Mouse (Mus musculus): ENCODE data around the gene Auh. TPM values are rescaled to one million over a fixed set of nuclear protein-coding genes. Genes with fewer than 3 reads are reported as not detected.

The Auh gene
- total and polyA plus RNA-seq, 3 experiments: 14.7 to 19.5 TPM; not detected in 1

DNA sequence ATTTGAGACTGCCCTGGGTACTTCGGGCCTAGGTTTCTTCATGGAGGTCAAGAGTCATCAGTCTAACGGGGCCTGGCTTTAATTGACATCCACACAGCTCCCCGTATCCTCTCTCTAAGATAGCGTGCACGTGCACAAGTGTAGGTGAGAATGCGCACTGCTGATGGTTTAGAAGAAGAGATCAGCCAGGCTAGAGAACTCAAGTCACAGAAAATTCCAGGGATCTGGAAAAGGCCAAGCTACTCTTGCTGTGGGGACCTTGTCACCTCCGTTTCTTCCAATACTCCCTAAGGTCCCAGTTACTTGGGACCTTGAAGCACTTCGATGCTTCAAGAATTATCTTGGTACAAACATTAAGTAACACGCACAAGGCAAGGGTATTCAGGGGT, 47.7 kb upstream of the Auh start:
- Histone ChIP-seq H3K9ac (ENCODE audit: control insufficient read depth, low read depth, low read length, poor library complexity, severe bottlenecking) (no peak overlapping the region; the same call in 1 of the 2 replicates), H3K27ac (ENCODE audit: control insufficient read depth, low read depth, low read length) (peak overlapping the region; percentile 50; the same call in 1 of the 2 replicates), H3K27me3 (ENCODE audit: control insufficient read depth in 1 of 2, insufficient read depth in 2 of 2, low read length in 2 of 2) (no peaks in the 10 kb centered on the region), H3K79me2 (ENCODE audit: control insufficient read depth, insufficient read depth, low read length, poor library complexity) (no peaks in the 10 kb centered on the region), H3K9me3 (replicated peaks; ENCODE audit: insufficient read depth, low read length) (no peaks in the 10 kb centered on the region), H3K4me3 (ENCODE audit: control insufficient read depth in 1 of 2, insufficient read depth in 1 of 2, low read depth in 2 of 2, low read length in 2 of 2) (no peak overlapping the region), H3K4me1 (ENCODE audit: control insufficient read depth in 1 of 2, insufficient read depth in 2 of 2, low read length in 2 of 2) (no peaks in the 10 kb centered on the region; a peak in 1 of 4 replicates), H3K36me3 (ENCODE audit: control insufficient read depth in 1 of 2, insufficient read depth in 2 of 2, low read length in 2 of 2) (peaks cover 0 to 2% of the 10 kb centered on the region in 2 experiments; a peak in 1 of 4 replicates)
- TF ChIP-seq MAZ (IDR thresholded peaks at IDR 0.05; ENCODE audit: low read depth, low read length) (no peak), ETS1 (IDR thresholded peaks at IDR 0.05; ENCODE audit: low read depth, low read length) (no peak), CHD2 (IDR thresholded peaks at IDR 0.05; ENCODE audit: low read length) (no peak), ZMIZ1 (IDR thresholded peaks at IDR 0.05; ENCODE audit: low read depth, low read length) (no peak), POLR2AphosphoS2 (IDR thresholded peaks at IDR 0.05; ENCODE audit: low read length) (no peak), NELFE (IDR thresholded peaks at IDR 0.05; ENCODE audit: low read depth, low read length) (no peak), HCFC1 (IDR thresholded peaks at IDR 0.05; ENCODE audit: low read depth, low read length) (no peak), CTCF (IDR thresholded peaks at IDR 0.05 in 2 of 3, conservative IDR thresholded peaks at IDR 0.05 in 1 of 3; ENCODE audit: control insufficient read depth in 1 of 3, insufficient read depth in 1 of 3, low read depth in 2 of 3, low read length in 3 of 3, poor library complexity in 1 of 3, severe bottlenecking in 1 of 3) (no peak)
- no peak for DNase-seq (ENCODE audit: low read depth, low spot score)

- Histone ChIP-seq H3K36me3 (ENCODE audit: control insufficient read depth in 1 of 2, insufficient read depth in 2 of 2, low read length in 2 of 2) (no peaks in the 10 kb centered on the region), H3K9me3 (replicated peaks; ENCODE audit: insufficient read depth, low read length) (no peaks in the 10 kb centered on the region), H3K27me3 (ENCODE audit: control insufficient read depth in 1 of 2, insufficient read depth in 2 of 2, low read length in 2 of 2) (no peaks in the 10 kb centered on the region), H3K4me3 (ENCODE audit: control insufficient read depth in 1 of 2, insufficient read depth in 1 of 2, low read depth in 2 of 2, low read length in 2 of 2) (no peak overlapping the region), H3K27ac (ENCODE audit: control insufficient read depth, low read depth, low read length) (peak overlapping the region; percentile 50; the same call in 1 of the 2 replicates), H3K9ac (ENCODE audit: control insufficient read depth, low read depth, low read length, poor library complexity, severe bottlenecking) (peak overlapping the region; percentile 35; the same call in 1 of the 2 replicates), H3K79me2 (ENCODE audit: control insufficient read depth, insufficient read depth, low read length, poor library complexity) (no peaks in the 10 kb centered on the region), H3K4me1 (ENCODE audit: control insufficient read depth in 1 of 2, insufficient read depth in 2 of 2, low read length in 2 of 2) (no peaks in the 10 kb centered on the region; a peak in 1 of 4 replicates)
- DNase-seq (ENCODE audit: low read depth, low spot score): peak; percentile 10
- TF ChIP-seq JUND (IDR thresholded peaks at IDR 0.05; ENCODE audit: low read depth, low read length): no peak
- TF ChIP-seq EP300 (IDR thresholded peaks at IDR 0.05; ENCODE audit: low read depth in 1 of 2, low read length in 2 of 2): peak in 1 of 2 experiments; percentile 32; a peak in 1 of 4 replicates
- no peak for TF ChIP-seq SIN3A (IDR thresholded peaks at IDR 0.05; ENCODE audit: low read length)
- TF ChIP-seq RCOR1 (IDR thresholded peaks at IDR 0.05; ENCODE audit: low read depth, low read length): no peak
- no peak for TF ChIP-seq SMC3 (IDR thresholded peaks at IDR 0.05; ENCODE audit: low read depth, low read length)
Observed at GRCm38 (mm10) chr13:52976510-52977220, 47.2 kb upstream of the Auh start.

DNA sequence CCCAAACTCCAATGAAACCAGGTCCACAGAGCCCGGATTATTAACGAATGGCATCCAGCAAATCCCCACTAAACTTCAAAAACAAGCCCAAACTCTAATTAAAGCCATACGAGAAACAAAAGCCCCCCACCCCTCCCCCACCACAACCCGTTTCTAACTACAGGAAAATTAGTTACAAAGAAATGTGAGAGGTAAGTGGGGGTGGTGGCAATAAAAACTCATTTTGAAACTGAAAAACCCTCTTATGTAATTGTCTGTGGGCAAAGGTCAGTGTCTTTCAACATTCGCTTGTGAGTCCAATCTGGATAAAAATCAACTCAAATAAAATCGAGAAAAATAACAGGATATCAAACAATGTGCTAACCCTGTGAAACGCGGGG, 46.6 kb upstream of the Auh start:
- Histone ChIP-seq H3K27ac (ENCODE audit: control insufficient read depth, low read depth, low read length) (no peak overlapping the region), H3K9ac (ENCODE audit: control insufficient read depth, low read depth, low read length, poor library complexity, severe bottlenecking) (no peak overlapping the region), H3K36me3 (ENCODE audit: control insufficient read depth in 1 of 2, insufficient read depth in 2 of 2, low read length in 2 of 2) (no peaks in the 10 kb centered on the region), H3K4me1 (ENCODE audit: control insufficient read depth in 1 of 2, insufficient read depth in 2 of 2, low read length in 2 of 2) (no peaks in the 10 kb centered on the region; a peak in 1 of 4 replicates), H3K9me3 (replicated peaks; ENCODE audit: insufficient read depth, low read length) (no peaks in the 10 kb centered on the region), H3K79me2 (ENCODE audit: control insufficient read depth, insufficient read depth, low read length, poor library complexity) (no peaks in the 10 kb centered on the region), H3K27me3 (ENCODE audit: control insufficient read depth in 1 of 2, insufficient read depth in 2 of 2, low read length in 2 of 2) (no peaks in the 10 kb centered on the region), H3K4me3 (ENCODE audit: control insufficient read depth in 1 of 2, insufficient read depth in 1 of 2, low read depth in 2 of 2, low read length in 2 of 2) (no peak overlapping the region)
- no peak for DNase-seq (ENCODE audit: low read depth, low spot score)
- TF ChIP-seq GABPA (IDR thresholded peaks at IDR 0.05; ENCODE audit: low read depth, low read length) (no peak), HCFC1 (IDR thresholded peaks at IDR 0.05; ENCODE audit: low read depth, low read length) (no peak), EP300 (IDR thresholded peaks at IDR 0.05; ENCODE audit: low read depth in 1 of 2, low read length in 2 of 2) (no peak), MAZ (IDR thresholded peaks at IDR 0.05; ENCODE audit: low read depth, low read length) (no peak), POLR2A (IDR thresholded peaks at IDR 0.05; ENCODE audit: control insufficient read depth in 1 of 2, insufficient read depth in 1 of 2, low read depth in 1 of 2, low read length in 2 of 2, poor library complexity in 1 of 2) (no peak), MYB (IDR thresholded peaks at IDR 0.05; ENCODE audit: low read depth, low read length) (no peak)
